Mouse (Mus musculus): ENCODE measurements around the gene Ubap2l. TPM values are rescaled to one million over a fixed set of nuclear protein-coding genes. Genes with fewer than 3 reads are reported as not detected.

Ubap2l gene
- total and polyA plus RNA-seq, 2 experiments, result 32.6 to 46.3 TPM

DNA sequence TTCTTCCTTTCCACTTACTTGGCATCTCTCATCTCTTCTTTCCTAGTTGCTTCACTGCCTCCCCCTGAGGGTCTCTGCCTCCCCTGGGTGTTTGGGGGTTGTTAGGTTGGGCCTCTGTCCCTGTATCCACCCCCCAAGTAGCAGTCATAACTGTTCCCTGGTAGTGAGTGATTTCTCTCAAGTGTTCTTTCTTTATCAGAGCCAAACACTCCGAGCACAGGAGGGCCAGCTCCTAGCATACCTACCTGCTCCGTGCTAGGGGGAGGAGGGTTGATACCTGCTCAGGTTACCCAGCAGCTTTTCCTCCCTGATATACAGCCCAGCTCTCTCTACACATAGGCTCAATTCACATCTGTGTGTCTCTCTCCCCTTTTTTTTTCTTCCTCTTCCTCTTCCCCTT is 36.2 kb upstream of the Ubap2l start:
- TF ChIP-seq POLR2A (IDR thresholded peaks at IDR 0.05; ENCODE audit: extremely low read depth, insufficient read depth, low read length) (no peak), CTCF (IDR thresholded peaks at IDR 0.05; ENCODE audit: low read depth, low read length) (no peak)
- H3K36me3 ChIP-seq (ENCODE audit: control insufficient read depth, insufficient read depth, low read length), result peaks cover 57% of the 10 kb centered on the region
- no peak overlapping the region for H3K4me3 ChIP-seq (ENCODE audit: insufficient read depth, low read depth, low read length)
- no peaks in the 10 kb centered on the region for H3K27me3 ChIP-seq (ENCODE audit: control insufficient read depth, insufficient read depth, low read length)
- no peak for DNase-seq (ENCODE audit: extremely low read depth, low read depth, low spot score)
- H3K4me1 ChIP-seq (ENCODE audit: control insufficient read depth, insufficient read depth, low read length), result peaks cover 19% of the 10 kb centered on the region
- no peak overlapping the region for H3K9ac ChIP-seq (ENCODE audit: low read depth, low read length)
- H3K79me2 ChIP-seq (ENCODE audit: control insufficient read depth, insufficient read depth, low read length), result peaks cover 16% of the 10 kb centered on the region; the same call in 1 of the 2 replicates
- 96% methylated on average over 2 of the region's 2 CpGs for WGBS
- H3K27ac ChIP-seq (replicated peaks; ENCODE audit: insufficient read depth, low read depth, low read length), result no peak overlapping the region

- no peak overlapping the region for H3K27ac ChIP-seq (replicated peaks; ENCODE audit: insufficient read depth, low read depth, low read length)
- H3K4me3 ChIP-seq (ENCODE audit: insufficient read depth, low read depth, low read length), result no peak overlapping the region
- H3K36me3 ChIP-seq (ENCODE audit: control insufficient read depth, insufficient read depth, low read length), result peaks cover 35% of the 10 kb centered on the region
- H3K9ac ChIP-seq (ENCODE audit: low read depth, low read length), result no peak overlapping the region
- TF ChIP-seq POLR2A (IDR thresholded peaks at IDR 0.05; ENCODE audit: extremely low read depth, insufficient read depth, low read length) (no peak), CTCF (IDR thresholded peaks at IDR 0.05; ENCODE audit: low read depth, low read length) (no peak)
- H3K4me1 ChIP-seq (ENCODE audit: control insufficient read depth, insufficient read depth, low read length), result peaks cover 38% of the 10 kb centered on the region
- H3K27me3 ChIP-seq (ENCODE audit: control insufficient read depth, insufficient read depth, low read length), result no peaks in the 10 kb centered on the region
- peaks cover 25% of the 10 kb centered on the region; the same call in 1 of the 2 replicates for H3K79me2 ChIP-seq (ENCODE audit: control insufficient read depth, insufficient read depth, low read length)
- whole genome bisulfite sequencing, result 63% methylated on average over 5 of the region's 5 CpGs
- no peak for DNase-seq (ENCODE audit: extremely low read depth, low read depth, low spot score)
Observed at GRCm38 (mm10) chr3:90086068-90086467, 33.6 kb upstream of the Ubap2l start.

DNA sequence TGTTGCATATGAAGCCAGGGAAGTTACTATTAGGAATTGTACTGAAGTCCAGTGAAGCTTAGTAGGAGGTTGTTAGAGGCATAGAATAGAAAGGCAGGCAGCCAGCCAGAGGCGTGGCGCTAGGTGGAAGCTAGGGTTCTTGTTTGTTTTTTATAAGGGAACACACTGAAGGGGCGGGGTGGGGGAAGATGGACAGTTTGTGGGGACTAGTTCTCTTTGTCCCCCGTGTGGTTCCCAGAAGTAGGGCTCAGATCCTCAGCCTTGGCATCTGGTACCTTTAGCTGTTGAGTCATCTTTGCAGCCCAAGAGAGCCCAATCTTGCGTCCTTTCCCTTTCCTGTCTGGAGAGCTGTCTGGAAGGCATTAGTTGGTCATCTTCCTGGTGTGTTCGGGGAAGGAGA is 32.9 kb upstream of the Ubap2l start:
- H3K4me3 ChIP-seq (ENCODE audit: insufficient read depth, low read depth, low read length), result no peak overlapping the region
- peaks cover 38% of the 10 kb centered on the region for H3K4me1 ChIP-seq (ENCODE audit: control insufficient read depth, insufficient read depth, low read length)
- H3K27me3 ChIP-seq (ENCODE audit: control insufficient read depth, insufficient read depth, low read length), result no peaks in the 10 kb centered on the region
- H3K9ac ChIP-seq (ENCODE audit: low read depth, low read length), result no peak overlapping the region
- H3K27ac ChIP-seq (replicated peaks; ENCODE audit: insufficient read depth, low read depth, low read length), result no peak overlapping the region
- TF ChIP-seq POLR2A (IDR thresholded peaks at IDR 0.05; ENCODE audit: extremely low read depth, insufficient read depth, low read length) (no peak), CTCF (IDR thresholded peaks at IDR 0.05; ENCODE audit: low read depth, low read length) (no peak)
- H3K36me3 ChIP-seq (ENCODE audit: control insufficient read depth, insufficient read depth, low read length), result peaks cover 34% of the 10 kb centered on the region
- 32% methylated on average over 6 of the region's 6 CpGs for WGBS
- peaks cover 25% of the 10 kb centered on the region; the same call in 1 of the 2 replicates for H3K79me2 ChIP-seq (ENCODE audit: control insufficient read depth, insufficient read depth, low read length)
- DNase-seq (ENCODE audit: extremely low read depth, low read depth, low spot score), result no peak

- no peak for TF ChIP-seq CTCF (IDR thresholded peaks at IDR 0.05; ENCODE audit: low read depth, low read length)
- no peak for TF ChIP-seq POLR2A (IDR thresholded peaks at IDR 0.05; ENCODE audit: extremely low read depth, insufficient read depth, low read length)
- H3K9ac ChIP-seq (ENCODE audit: low read depth, low read length), result no peak overlapping the region
- WGBS, result 15% methylated on average over 4 of the region's 4 CpGs
- H3K4me3 ChIP-seq (ENCODE audit: insufficient read depth, low read depth, low read length), result no peak overlapping the region
- 0 out of 2 replicates have a peak overlapping the region, but pooled peaks have one; percentile 14 for H3K27ac ChIP-seq (replicated peaks; ENCODE audit: insufficient read depth, low read depth, low read length)
- peaks cover 25% of the 10 kb centered on the region; the same call in 1 of the 2 replicates for H3K79me2 ChIP-seq (ENCODE audit: control insufficient read depth, insufficient read depth, low read length)
- peaks cover 38% of the 10 kb centered on the region for H3K4me1 ChIP-seq (ENCODE audit: control insufficient read depth, insufficient read depth, low read length)
- peaks cover 29% of the 10 kb centered on the region for H3K36me3 ChIP-seq (ENCODE audit: control insufficient read depth, insufficient read depth, low read length)
- no peak for DNase-seq (ENCODE audit: extremely low read depth, low read depth, low spot score)
- no peaks in the 10 kb centered on the region for H3K27me3 ChIP-seq (ENCODE audit: control insufficient read depth, insufficient read depth, low read length)
Observed at GRCm38 (mm10) chr3:90084790-90085189, 32.4 kb upstream of the Ubap2l start.

GRCm38 (mm10) chr3:90083698-90084324 is 31.4 kb upstream of the Ubap2l start:
- no peaks in the 10 kb centered on the region for H3K27me3 ChIP-seq (ENCODE audit: control insufficient read depth, insufficient read depth, low read length)
- TF ChIP-seq CTCF (IDR thresholded peaks at IDR 0.05; ENCODE audit: low read depth, low read length), result no peak
- TF ChIP-seq POLR2A (IDR thresholded peaks at IDR 0.05; ENCODE audit: extremely low read depth, insufficient read depth, low read length), result no peak
- peaks cover 19% of the 10 kb centered on the region for H3K36me3 ChIP-seq (ENCODE audit: control insufficient read depth, insufficient read depth, low read length)
- H3K27ac ChIP-seq (replicated peaks; ENCODE audit: insufficient read depth, low read depth, low read length), result peak overlapping the region; percentile 83
- H3K9ac ChIP-seq (ENCODE audit: low read depth, low read length), result no peak overlapping the region
- 6% methylated on average over 3 of the region's 3 CpGs for WGBS
- peaks cover 25% of the 10 kb centered on the region; the same call in 1 of the 2 replicates for H3K79me2 ChIP-seq (ENCODE audit: control insufficient read depth, insufficient read depth, low read length)
- peak; percentile 56 for DNase-seq (ENCODE audit: extremely low read depth, low read depth, low spot score)
- H3K4me1 ChIP-seq (ENCODE audit: control insufficient read depth, insufficient read depth, low read length), result peaks cover 38% of the 10 kb centered on the region
- no peak overlapping the region for H3K4me3 ChIP-seq (ENCODE audit: insufficient read depth, low read depth, low read length)

DNA sequence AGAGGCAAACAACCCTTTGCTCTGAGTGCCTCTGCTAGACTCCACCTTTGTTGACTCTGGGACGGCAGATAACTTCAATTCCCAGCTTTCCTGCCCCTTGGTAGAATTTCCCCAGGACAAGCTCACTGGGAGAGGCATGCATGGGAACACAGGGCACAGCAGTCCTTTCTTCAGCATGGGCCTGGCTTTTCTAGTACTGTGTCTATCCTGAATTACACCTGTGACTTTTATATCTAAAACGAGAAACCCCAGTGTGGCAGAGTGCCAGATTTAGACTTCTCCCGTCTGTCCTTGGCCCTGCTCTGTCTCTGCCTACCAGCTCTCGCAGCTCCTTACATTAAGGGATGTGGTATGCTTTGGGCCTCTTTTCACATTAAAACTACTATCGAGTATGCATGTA is 30.6 kb upstream of the Ubap2l start:
- peak; percentile 72 for DNase-seq (ENCODE audit: extremely low read depth, low read depth, low spot score)
- peaks cover 11% of the 10 kb centered on the region for H3K36me3 ChIP-seq (ENCODE audit: control insufficient read depth, insufficient read depth, low read length)
- peak overlapping the region; percentile 83 for H3K27ac ChIP-seq (replicated peaks; ENCODE audit: insufficient read depth, low read depth, low read length)
- H3K4me3 ChIP-seq (ENCODE audit: insufficient read depth, low read depth, low read length), result peak overlapping the region; percentile 17; the same call in 1 of the 2 replicates
- H3K27me3 ChIP-seq (ENCODE audit: control insufficient read depth, insufficient read depth, low read length), result no peaks in the 10 kb centered on the region
- WGBS, result 5% methylated on average over 5 of the region's 5 CpGs
- peaks cover 25% of the 10 kb centered on the region; the same call in 1 of the 2 replicates for H3K79me2 ChIP-seq (ENCODE audit: control insufficient read depth, insufficient read depth, low read length)
- peaks cover 38% of the 10 kb centered on the region for H3K4me1 ChIP-seq (ENCODE audit: control insufficient read depth, insufficient read depth, low read length)
- TF ChIP-seq POLR2A (IDR thresholded peaks at IDR 0.05; ENCODE audit: extremely low read depth, insufficient read depth, low read length), result no peak
- H3K9ac ChIP-seq (ENCODE audit: low read depth, low read length), result peak overlapping the region; percentile 23

Data from liver, adult 2 months (tissue).